Mouse (Mus musculus) myocyte (in vitro differentiated cells): ENCODE measurements around the gene Spsb1.

Source experiments
- MAX ChIP-seq: IDR thresholded peaks from one replicate; pipeline ENCODE4 v1.6.1; 2011; ENCODE audit warnings: low read depth, mild to moderate bottlenecking, control low read depth
- MYOD1 ChIP-seq, 3 experiments: IDR thresholded peaks; one replicate each; pipeline ENCODE4 v1.6.1; 2011; ENCODE audit warnings: control low read depth in 2 of 3, low read depth in 2 of 3, mild to moderate bottlenecking in 2 of 3, moderate library complexity in 1 of 3; ENCODE audit not compliant: insufficient read length in 2 of 3, control insufficient read depth in 1 of 3
- POLR2A ChIP-seq: IDR thresholded peaks from one replicate; pipeline ENCODE4 v1.6.1; 2011; ENCODE audit warnings: low read depth, mild to moderate bottlenecking, control low read depth, moderate library complexity; ENCODE audit not compliant: insufficient read length
- POLR2AphosphoS2 ChIP-seq: IDR thresholded peaks from one replicate; pipeline ENCODE4 v1.6.1; 2011; ENCODE audit warnings: low read depth, control low read depth; ENCODE audit not compliant: insufficient read length
- TCF12 ChIP-seq: IDR thresholded peaks from one replicate; pipeline ENCODE4 v1.6.1; 2011; ENCODE audit warnings: mild to moderate bottlenecking, control low read depth; ENCODE audit not compliant: poor library complexity, insufficient read depth, severe bottlenecking

GRCm38 (mm10) chr4:149868009-149868408 is 86.8 kb downstream of the Spsb1 start:
- TF ChIP-seq TCF12 (no peak), POLR2A (no peak), MYOD1 (IDR thresholded peaks at IDR 0.05; ENCODE audit: control insufficient read depth in 1 of 3, insufficient read length in 2 of 3, low read depth in 2 of 3) (no peak), MAX (no peak), POLR2AphosphoS2 (no peak)
